Mouse (Mus musculus) midbrain, embryonic 14.5 days (tissue): ENCODE measurements at regions not wholly inside any gene's neighbourhood (a gene's known extent, or its start where the extent isn't known, plus 50 kb on each side); places are given as distances from the start of the nearest gene placed in this dataset.
A peak's percentile ranks its signal among the peaks of the same experiment; 100 is the strongest.
"Not testable (repeated sequence)": the region's sequence is repeated elsewhere in the genome, so short reads cannot be mapped to it uniquely, and the experiment has no call there.

Source experiments
- ATAC-seq: fragments of 200-750 bp; cut with Nextera tagmentation; 2 replicates; pipeline ENCODE4 v1.8.0; 2017; ENCODE audit warnings: moderate number of reproducible peaks, moderate library complexity; ENCODE audit not compliant: low FRiP score, low TSS enrichment
- DNase-seq: peaks from one replicate; pipeline ENCODE4 v3.0.0-alpha.2; 2015
- H3K27ac ChIP-seq: fragments of 300-500 bp; sonication (generic); replicated peaks from 2 replicates; pipeline ENCODE4 v1.5.1; 2014; ENCODE audit warnings: mild to moderate bottlenecking, low read depth, low read length, moderate library complexity
- H3K27me3 ChIP-seq: fragments of 300-500 bp; sonication (generic); 2 replicates; pipeline ENCODE4 v1.6.1; 2014; ENCODE audit warnings: low read length, control low read depth, mixed read lengths; ENCODE audit not compliant: control insufficient read depth, insufficient read depth
- H3K36me3 ChIP-seq: fragments of 300-500 bp; sonication (generic); 2 replicates; pipeline ENCODE4 v1.6.1; 2014; ENCODE audit warnings: low read length, control low read depth; ENCODE audit not compliant: control insufficient read depth, insufficient read depth
- H3K4me1 ChIP-seq: fragments of 300-500 bp; sonication (generic); 2 replicates; pipeline ENCODE4 v1.6.1; 2014; ENCODE audit warnings: mild to moderate bottlenecking, antibody characterized with exemption, low read length, control low read depth; ENCODE audit not compliant: control insufficient read depth, insufficient read depth
- H3K4me2 ChIP-seq: fragments of 300-500 bp; sonication (generic); 2 replicates; pipeline ENCODE4 v1.6.1; 2014; ENCODE audit warnings: mild to moderate bottlenecking, low read length, moderate library complexity
- H3K4me3 ChIP-seq: fragments of 300-500 bp; sonication (generic); replicated peaks from 2 replicates; pipeline ENCODE4 v1.5.1; 2014; ENCODE audit warnings: low read depth, low read length
- H3K9ac ChIP-seq: fragments of 300-500 bp; sonication (generic); replicated peaks from 2 replicates; pipeline ENCODE4 v1.6.1; 2014; ENCODE audit warnings: mild to moderate bottlenecking, low read length, moderate library complexity
- H3K9me3 ChIP-seq: fragments of 300-500 bp; sonication (generic); 2 replicates; pipeline ENCODE4 v1.6.1; 2016; ENCODE audit warnings: low read length, control low read depth, mixed read lengths; ENCODE audit not compliant: control insufficient read depth
- WGBS: fragments of 180-500 bp; shearing (Covaris S2); extraction: QIAGEN DNeasy Blood & Tissue Kit; methylation state at CpG from one replicate; pipeline ENCODE4 v1.1.7; 2014; 5-methylcytosine and 5-hydroxymethylcytosine counted together

DNA sequence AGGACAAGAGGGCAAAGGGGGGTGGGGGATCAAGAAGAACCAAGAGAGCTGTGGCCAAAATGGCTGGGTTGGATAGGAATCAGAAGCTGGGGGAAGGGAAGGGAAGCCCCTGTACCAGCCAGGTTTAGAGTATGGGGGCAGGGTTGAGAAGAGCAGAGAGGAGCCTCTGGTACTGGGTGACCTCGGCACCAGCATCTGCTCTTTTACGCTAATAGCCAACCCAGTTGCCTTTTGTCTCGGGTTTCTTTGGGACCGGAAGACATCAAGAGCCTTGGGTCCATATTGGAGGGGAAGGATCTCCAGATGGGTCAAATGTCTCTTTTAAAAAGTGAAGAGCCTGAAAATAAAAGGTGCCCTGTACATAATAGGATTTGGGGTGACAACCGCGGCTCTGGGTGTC is 493.0 kb upstream of the Gulo start:
- H3K27ac ChIP-seq, result no peak overlapping the region
- H3K36me3 ChIP-seq, result no peaks in the 10 kb centered on the region
- no peak overlapping the region for H3K9ac ChIP-seq
- no peaks in the 10 kb centered on the region for H3K27me3 ChIP-seq
- peaks cover 17% of the 10 kb centered on the region; the same call in 1 of the 2 replicates for H3K4me1 ChIP-seq
- WGBS, result 84% methylated on average over 6 of the region's 6 CpGs
- H3K4me3 ChIP-seq, result no peak overlapping the region
- no peak overlapping the region for H3K4me2 ChIP-seq
- no peak for DNase-seq
- no peak for ATAC-seq
- no peaks in the 10 kb centered on the region for H3K9me3 ChIP-seq

DNA sequence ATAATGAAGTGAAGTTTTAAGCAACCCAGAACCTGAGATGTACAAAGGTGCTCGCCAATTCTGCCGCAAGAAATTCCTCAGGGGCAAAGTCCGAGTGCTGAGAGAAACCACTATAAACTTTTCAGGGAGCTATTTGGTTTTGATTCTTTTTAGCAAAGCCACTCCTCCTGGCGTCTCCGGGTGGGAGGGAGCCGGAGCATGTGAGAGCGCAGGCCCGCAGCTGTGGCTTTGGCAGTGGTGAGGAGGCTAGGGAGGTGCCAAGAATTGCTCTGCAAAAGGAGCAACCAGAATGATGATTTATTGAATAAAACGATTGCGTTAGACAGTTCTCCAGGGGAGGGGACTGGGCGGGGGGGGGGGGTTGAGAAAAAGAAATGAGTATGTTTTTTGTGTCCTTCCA is 490.9 kb upstream of the Gulo start:
- no peaks in the 10 kb centered on the region for H3K36me3 ChIP-seq
- no peak overlapping the region for H3K9ac ChIP-seq
- no peak overlapping the region for H3K4me3 ChIP-seq
- DNase-seq, result peak; percentile 78
- peaks cover 29% of the 10 kb centered on the region for H3K4me1 ChIP-seq
- no peaks in the 10 kb centered on the region for H3K9me3 ChIP-seq
- ATAC-seq, result peak; percentile 77
- no peaks in the 10 kb centered on the region for H3K27me3 ChIP-seq
- WGBS, result 5% methylated on average over 11 of the region's 11 CpGs
- H3K4me2 ChIP-seq, result peak overlapping the region; percentile 2
- H3K27ac ChIP-seq, result 0 out of 2 replicates have a peak overlapping the region, but pooled peaks have one; percentile 14

DNA sequence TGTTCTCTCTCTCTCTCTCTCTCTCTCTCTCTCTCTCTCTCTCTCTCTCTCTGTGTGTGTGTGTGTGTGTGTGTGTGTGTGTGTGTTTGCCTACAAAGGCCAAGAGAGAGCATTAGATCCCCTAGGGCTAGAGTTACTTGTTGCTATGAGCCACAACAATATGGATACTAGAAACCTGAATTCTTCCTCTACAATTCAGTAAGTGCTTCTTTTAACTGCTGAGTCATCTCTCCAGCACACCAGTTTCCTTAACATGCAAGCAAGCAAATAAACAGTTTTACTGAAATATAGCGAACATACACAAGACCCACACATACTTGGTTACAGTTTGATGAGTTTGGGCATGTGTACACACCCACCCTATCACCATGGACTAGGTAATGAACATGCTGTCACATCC is 486.1 kb upstream of the Gulo start:
- Histone ChIP-seq H3K4me2 (peak overlapping the region; percentile 41), H3K9me3 (no peaks in the 10 kb centered on the region), H3K4me3 (no peak overlapping the region), H3K27me3 (no peaks in the 10 kb centered on the region), H3K4me1 (peaks cover 42% of the 10 kb centered on the region), H3K36me3 (no peaks in the 10 kb centered on the region), H3K9ac (no peak overlapping the region), H3K27ac (peak overlapping the region; percentile 92)
- 67% methylated on average over 1 of the region's 1 CpGs for WGBS
- no peak for ATAC-seq
- DNase-seq, result peak; percentile 62

DNA sequence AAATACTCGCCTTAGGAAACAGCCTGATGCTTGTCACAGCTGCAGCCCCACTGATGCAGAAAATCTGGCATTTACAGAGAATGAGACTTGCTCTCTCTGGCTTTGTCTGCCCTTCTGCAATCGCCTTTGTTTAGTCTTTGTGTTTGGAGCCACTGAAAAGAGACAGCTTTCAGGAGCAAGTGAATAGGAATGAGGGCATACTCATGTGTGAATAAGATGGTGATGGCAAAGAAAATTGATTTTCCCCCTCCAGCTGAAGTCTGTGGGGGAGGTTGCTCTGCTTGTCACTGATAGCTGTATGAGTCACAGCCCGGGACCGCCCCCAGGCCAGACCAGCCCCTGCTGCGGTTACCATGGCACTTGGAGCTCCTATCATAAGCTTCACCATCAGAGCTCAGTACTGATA is 485.5 kb upstream of the Gulo start:
- peak overlapping the region; percentile 92 for H3K27ac ChIP-seq
- H3K4me2 ChIP-seq, result peak overlapping the region; percentile 41
- H3K4me1 ChIP-seq, result peaks cover 35% of the 10 kb centered on the region
- no peaks in the 10 kb centered on the region for H3K9me3 ChIP-seq
- 1% methylated on average over 5 of the region's 5 CpGs for WGBS
- peak overlapping the region; percentile 47 for H3K9ac ChIP-seq
- H3K4me3 ChIP-seq, result no peak overlapping the region
- no peaks in the 10 kb centered on the region for H3K27me3 ChIP-seq
- H3K36me3 ChIP-seq, result no peaks in the 10 kb centered on the region
- peak; percentile 94 for DNase-seq
- peak; percentile 98 for ATAC-seq

DNA sequence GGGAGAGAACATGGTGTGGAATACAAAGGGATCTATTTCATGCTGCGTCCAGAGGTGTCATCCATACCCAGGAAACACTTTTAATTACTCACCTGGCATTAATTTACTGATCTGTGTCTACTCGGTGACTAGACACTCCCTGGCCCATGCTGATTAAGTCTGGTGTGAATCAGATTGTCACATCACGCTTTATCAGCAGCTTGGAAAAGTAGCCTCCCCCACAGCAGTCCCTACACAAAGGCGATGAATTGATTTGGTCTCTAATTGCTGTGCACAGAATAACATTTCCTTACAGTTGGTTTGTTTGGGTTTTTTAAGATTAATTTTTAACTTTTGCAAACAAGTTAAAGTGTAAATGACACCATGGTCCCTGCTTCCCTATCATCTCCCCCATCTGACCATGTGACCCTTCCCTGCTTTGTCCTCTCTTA is 484.7 kb upstream of the Gulo start:
- Histone ChIP-seq H3K27me3 (no peaks in the 10 kb centered on the region), H3K27ac (peak overlapping the region; percentile 92), H3K36me3 (no peaks in the 10 kb centered on the region), H3K4me2 (peak overlapping the region; percentile 41), H3K9me3 (no peaks in the 10 kb centered on the region), H3K4me1 (peaks cover 34% of the 10 kb centered on the region), H3K4me3 (no peak overlapping the region), H3K9ac (peak overlapping the region; percentile 13)
- WGBS, result 6% methylated on average over 4 of the region's 4 CpGs
- ATAC-seq, result no peak
- peak; percentile 65 for DNase-seq

DNA sequence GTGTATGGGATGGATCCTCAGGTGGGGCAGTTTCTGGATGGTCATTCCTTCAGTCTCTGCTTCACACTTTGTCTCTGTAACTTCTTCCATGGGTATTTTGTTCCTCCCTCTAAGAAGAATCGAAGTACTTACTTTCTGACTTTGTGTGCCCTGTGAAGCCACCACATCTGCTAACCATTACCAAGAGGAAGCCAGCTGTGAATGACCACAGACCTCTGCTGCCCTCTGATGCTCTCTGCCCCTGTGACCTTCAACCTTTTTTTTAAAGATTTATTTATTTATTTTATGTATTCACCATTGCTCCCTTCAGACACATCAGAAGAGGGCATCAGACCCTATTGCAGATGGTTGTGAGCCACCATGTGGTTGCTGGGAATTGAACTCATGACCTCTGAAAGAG is 475.7 kb upstream of the Gulo start:
- H3K4me1 ChIP-seq, H3K36me3 ChIP-seq, H3K4me2 ChIP-seq, H3K9ac ChIP-seq, ATAC-seq, DNase-seq, H3K4me3 ChIP-seq, H3K27me3 ChIP-seq, H3K9me3 ChIP-seq, H3K27ac ChIP-seq: not testable (repeated sequence)
- WGBS, result 87% methylated on average over 1 of the region's 1 CpGs

DNA sequence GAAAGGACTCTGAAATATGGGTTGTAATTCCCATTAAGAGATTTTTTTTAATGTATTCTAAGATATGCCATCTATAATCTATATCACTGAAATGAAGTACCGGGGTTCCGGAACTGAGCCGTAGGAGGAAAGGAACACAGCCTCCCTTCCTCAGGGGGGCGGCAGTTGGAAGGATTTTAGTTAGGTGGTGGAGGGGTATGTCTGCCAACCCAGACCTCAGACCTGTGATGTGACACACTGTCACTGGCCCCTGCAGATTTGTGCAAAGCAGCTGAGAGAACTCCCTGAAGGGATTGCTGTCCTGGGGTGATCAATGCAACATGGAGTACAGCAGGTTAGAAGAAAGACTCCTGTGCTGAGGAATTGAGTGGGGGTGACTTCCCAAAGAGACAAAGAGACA is 470.2 kb upstream of the Gulo start:
- Histone ChIP-seq H3K9ac (no peak overlapping the region), H3K9me3 (0 out of 2 replicates have a peak, but pooled peaks cover 3% of the 10 kb centered on the region), H3K27ac (0 out of 2 replicates have a peak overlapping the region, but pooled peaks have one; percentile 1), H3K36me3 (no peaks in the 10 kb centered on the region), H3K4me1 (peaks cover 8% of the 10 kb centered on the region), H3K4me3 (no peak overlapping the region), H3K27me3 (no peaks in the 10 kb centered on the region), H3K4me2 (no peak overlapping the region)
- ATAC-seq (no peak), DNase-seq (no peak)
- 59% methylated on average over 4 of the region's 4 CpGs for WGBS

GRCm38 (mm10) chr14:66478562-66478961 is 469.6 kb upstream of the Gulo start:
- 16% methylated on average over 6 of the region's 6 CpGs for WGBS
- peaks cover 8% of the 10 kb centered on the region for H3K4me1 ChIP-seq
- H3K9me3 ChIP-seq, result 0 out of 2 replicates have a peak, but pooled peaks cover 3% of the 10 kb centered on the region
- no peak overlapping the region for H3K4me2 ChIP-seq
- 0 out of 2 replicates have a peak overlapping the region, but pooled peaks have one; percentile 20 for H3K27ac ChIP-seq
- H3K9ac ChIP-seq, result 0 out of 2 replicates have a peak overlapping the region, but pooled peaks have one; percentile 9
- no peak for ATAC-seq
- H3K36me3 ChIP-seq, result no peaks in the 10 kb centered on the region
- no peak overlapping the region for H3K4me3 ChIP-seq
- no peaks in the 10 kb centered on the region for H3K27me3 ChIP-seq
- peak; percentile 43 for DNase-seq

GRCm38 (mm10) chr14:66475026-66475425 is 466.0 kb upstream of the Gulo start:
- DNase-seq (no peak), ATAC-seq (no peak)
- peaks cover 13% of the 10 kb centered on the region for H3K4me1 ChIP-seq
- H3K4me3 ChIP-seq, result no peak overlapping the region
- no peaks in the 10 kb centered on the region for H3K27me3 ChIP-seq
- no peak overlapping the region for H3K9ac ChIP-seq
- H3K9me3 ChIP-seq, result no peaks in the 10 kb centered on the region
- no peak overlapping the region for H3K27ac ChIP-seq
- no peak overlapping the region for H3K4me2 ChIP-seq
- WGBS, result 76% methylated on average over 1 of the region's 1 CpGs
- H3K36me3 ChIP-seq, result no peaks in the 10 kb centered on the region
